Mouse (Mus musculus) midbrain, embryonic 11.5 days (tissue): ENCODE measurements around the gene Gpx7. TPM values are rescaled to one million over a fixed set of nuclear protein-coding genes. Genes with fewer than 3 reads are reported as not detected.
A peak's percentile ranks its signal among the peaks of the same experiment; 100 is the strongest.

Source experiments
- ATAC-seq: fragments of 200-750 bp; cut with Nextera tagmentation; 2 replicates; pipeline ENCODE4 v1.8.0; 2017; ENCODE audit warnings: moderate TSS enrichment, moderate library complexity; ENCODE audit not compliant: low FRiP score
- DNase-seq: peaks from one replicate; pipeline ENCODE4 v3.0.0; 2015; ENCODE audit warnings: low spot score; ENCODE audit errors: missing footprints
- H3K27ac ChIP-seq: fragments of 300-500 bp; sonication (generic); 2 replicates; pipeline ENCODE4 v1.5.1; 2014; ENCODE audit warnings: low read depth, low read length
- H3K27me3 ChIP-seq: fragments of 300-500 bp; sonication (generic); 2 replicates; pipeline ENCODE4 v1.6.1; 2014; ENCODE audit warnings: mild to moderate bottlenecking, low read length, moderate library complexity, mixed read lengths; ENCODE audit not compliant: control insufficient read depth, insufficient read depth
- H3K36me3 ChIP-seq: fragments of 300-500 bp; sonication (generic); 2 replicates; pipeline ENCODE4 v1.6.1; 2014; ENCODE audit warnings: mild to moderate bottlenecking, low read length, moderate library complexity, mixed read lengths; ENCODE audit not compliant: control insufficient read depth, insufficient read depth
- H3K4me1 ChIP-seq: fragments of 300-500 bp; sonication (generic); 2 replicates; pipeline ENCODE4 v1.6.1; 2014; ENCODE audit warnings: low read length; ENCODE audit not compliant: control insufficient read depth, insufficient read depth
- H3K4me2 ChIP-seq: fragments of 300-500 bp; sonication (generic); 2 replicates; pipeline ENCODE4 v1.6.1; 2014; ENCODE audit warnings: mild to moderate bottlenecking, moderate library complexity
- H3K4me3 ChIP-seq: fragments of 300-500 bp; sonication (generic); 2 replicates; pipeline ENCODE4 v1.5.1; 2014; ENCODE audit warnings: low read depth, low read length
- H3K9ac ChIP-seq: fragments of 300-500 bp; sonication (generic); 2 replicates; pipeline ENCODE4 v1.6.1; 2014; ENCODE audit warnings: low read length
- H3K9me3 ChIP-seq: fragments of 300-500 bp; sonication (generic); 2 replicates; pipeline ENCODE4 v1.6.1; 2016; ENCODE audit warnings: low read length; ENCODE audit not compliant: control insufficient read depth
- WGBS: fragments of 180-500 bp; shearing (Covaris S2); extraction: QIAGEN DNeasy Blood & Tissue Kit; methylation state at CpG from one replicate; pipeline ENCODE4 v1.1.7; 2014; 5-methylcytosine and 5-hydroxymethylcytosine counted together
- polyA plus RNA-seq: library from polyadenylated mRNA; unstranded; fragments of >200 nt; fragmentation: Nextera tagmentation; extraction: Ambion mirVana; gene quantifications from 2 replicates; pipeline ENCODE4 v1.2.1, GENCODE M21; 2014

Gene Gpx7
- polyA plus RNA-seq, 1 experiment from 2014 or later = 52.4 TPM

GRCm38 (mm10) chr4:108383183-108383714, 23.5 kb downstream of the Gpx7 start, which contains the start of gene Shisal2a:
TSS of gene Shisal2a (minus strand) at chr4:108383349.
- DNase-seq (no peak), ATAC-seq (peak; percentile 30; the same call in 1 of the 2 replicates)
- WGBS = 5% methylated on average over 55 of the region's 55 CpGs
- peak within 1 kb of the TSS; percentile 66 for H3K9ac ChIP-seq
- H3K36me3 ChIP-seq = no peaks in the 10 kb centered on the region
- no peaks in the 10 kb centered on the region for H3K9me3 ChIP-seq
- peaks cover 19% of the 10 kb centered on the region for H3K4me1 ChIP-seq
- H3K27me3 ChIP-seq = peaks cover 26% of the 10 kb centered on the region
- peak within 1 kb of the TSS; percentile 42 for H3K4me3 ChIP-seq
- no peak within 1 kb of the TSS for H3K27ac ChIP-seq
- peak within 1 kb of the TSS; percentile 75 for H3K4me2 ChIP-seq

GRCm38 (mm10) chr4:108380146-108380545, 26.6 kb downstream of the Gpx7 start:
- Histone ChIP-seq H3K4me3 (no peak overlapping the region), H3K4me2 (no peak overlapping the region), H3K4me1 (peaks cover 12% of the 10 kb centered on the region), H3K36me3 (no peaks in the 10 kb centered on the region), H3K27ac (no peak overlapping the region), H3K27me3 (peaks cover 26% of the 10 kb centered on the region), H3K9ac (no peak overlapping the region), H3K9me3 (no peaks in the 10 kb centered on the region)
- ATAC-seq (no peak), DNase-seq (peak; percentile 85)
- 20% methylated on average over 1 of the region's 1 CpGs for WGBS

GRCm38 (mm10) chr4:108379476-108379875, 27.3 kb downstream of the Gpx7 start:
- H3K4me2 ChIP-seq = no peak overlapping the region
- H3K9ac ChIP-seq = no peak overlapping the region
- H3K36me3 ChIP-seq = no peaks in the 10 kb centered on the region
- no peaks in the 10 kb centered on the region for H3K9me3 ChIP-seq
- peaks cover 25% of the 10 kb centered on the region for H3K27me3 ChIP-seq
- DNase-seq (no peak), ATAC-seq (no peak)
- WGBS = 85% methylated on average over 3 of the region's 3 CpGs
- no peak overlapping the region for H3K4me3 ChIP-seq
- peaks cover 12% of the 10 kb centered on the region for H3K4me1 ChIP-seq
- H3K27ac ChIP-seq = no peak overlapping the region

- Histone ChIP-seq H3K4me1 (no peaks in the 10 kb centered on the region), H3K9me3 (no peaks in the 10 kb centered on the region), H3K4me2 (no peak overlapping the region), H3K4me3 (no peak overlapping the region), H3K27me3 (no peaks in the 10 kb centered on the region), H3K36me3 (no peaks in the 10 kb centered on the region), H3K27ac (no peak overlapping the region), H3K9ac (0 out of 2 replicates have a peak overlapping the region, but pooled peaks have one; percentile 5)
- DNase-seq (no peak), ATAC-seq (no peak)
- WGBS = 91% methylated on average over 3 of the region's 3 CpGs
Measured at GRCm38 (mm10) chr4:108372166-108372565, 34.6 kb downstream of the Gpx7 start.

- Histone ChIP-seq H3K4me1 (no peaks in the 10 kb centered on the region), H3K4me3 (no peak overlapping the region), H3K9ac (no peak overlapping the region), H3K36me3 (no peaks in the 10 kb centered on the region), H3K27me3 (no peaks in the 10 kb centered on the region), H3K9me3 (no peaks in the 10 kb centered on the region), H3K27ac (no peak overlapping the region), H3K4me2 (no peak overlapping the region)
- 87% methylated on average over 3 of the region's 3 CpGs for WGBS
- DNase-seq (no peak), ATAC-seq (no peak)
Measured at GRCm38 (mm10) chr4:108371421-108371820, 35.3 kb downstream of the Gpx7 start.

- ATAC-seq (no peak), DNase-seq (peak; percentile 67)
- H3K4me3 ChIP-seq = no peak overlapping the region
- no peak overlapping the region for H3K27ac ChIP-seq
- no peaks in the 10 kb centered on the region for H3K4me1 ChIP-seq
- no peaks in the 10 kb centered on the region for H3K27me3 ChIP-seq
- H3K4me2 ChIP-seq = no peak overlapping the region
- 69% methylated on average over 4 of the region's 4 CpGs for WGBS
- no peak overlapping the region for H3K9ac ChIP-seq
- H3K36me3 ChIP-seq = no peaks in the 10 kb centered on the region
- no peaks in the 10 kb centered on the region for H3K9me3 ChIP-seq
Measured at GRCm38 (mm10) chr4:108370409-108370808, 36.4 kb downstream of the Gpx7 start.

GRCm38 (mm10) chr4:108369254-108369653, 37.5 kb downstream of the Gpx7 start:
- Histone ChIP-seq H3K9me3 (no peaks in the 10 kb centered on the region), H3K27ac (no peak overlapping the region), H3K9ac (no peak overlapping the region), H3K4me2 (no peak overlapping the region), H3K4me3 (no peak overlapping the region), H3K36me3 (no peaks in the 10 kb centered on the region), H3K27me3 (no peaks in the 10 kb centered on the region), H3K4me1 (peaks cover under 1% of the 10 kb centered on the region)
- WGBS = 28% methylated on average over 5 of the region's 5 CpGs
- DNase-seq (peak; percentile 82), ATAC-seq (no peak)

- Histone ChIP-seq H3K36me3 (no peaks in the 10 kb centered on the region), H3K27me3 (no peaks in the 10 kb centered on the region), H3K4me1 (peaks cover 48% of the 10 kb centered on the region), H3K4me2 (no peak overlapping the region), H3K4me3 (no peak overlapping the region), H3K27ac (peak overlapping the region; percentile 93), H3K9me3 (no peaks in the 10 kb centered on the region), H3K9ac (peak overlapping the region; percentile 24)
- DNase-seq (no peak), ATAC-seq (no peak)
- WGBS = 4% methylated on average over 5 of the region's 5 CpGs
Measured at GRCm38 (mm10) chr4:108364111-108364476, 42.7 kb downstream of the Gpx7 start.

GRCm38 (mm10) chr4:108363355-108364110, 43.2 kb downstream of the Gpx7 start:
- H3K4me2 ChIP-seq = peak overlapping the region; percentile 29; the same call in 1 of the 2 replicates
- H3K27me3 ChIP-seq = no peaks in the 10 kb centered on the region
- no peaks in the 10 kb centered on the region for H3K36me3 ChIP-seq
- H3K4me1 ChIP-seq = peaks cover 54% of the 10 kb centered on the region
- DNase-seq (peak; percentile 94), ATAC-seq (peak; percentile 20; the same call in 1 of the 2 replicates)
- H3K9me3 ChIP-seq = no peaks in the 10 kb centered on the region
- H3K4me3 ChIP-seq = no peak overlapping the region
- peak overlapping the region; percentile 93 for H3K27ac ChIP-seq
- H3K9ac ChIP-seq = peak overlapping the region; percentile 24
- WGBS = 8% methylated on average over 7 of the region's 7 CpGs
